Mouse (Mus musculus) ES-E14 (cell line): Measurements from ENCODE around the gene Smbd1.

Experiments
- HCFC1 ChIP-seq: IDR thresholded peaks from 2 replicates; pipeline ENCODE4 v1.6.1; 2012; ENCODE audit warnings: low read length, inconsistent platforms, borderline replicate concordance; ENCODE audit not compliant: insufficient read depth
- ZC3H11A ChIP-seq: IDR thresholded peaks from 2 replicates; pipeline ENCODE4 v1.6.1; 2012; ENCODE audit warnings: low read depth, mild to moderate bottlenecking, inconsistent platforms, low read length, borderline replicate concordance

GRCm38 (mm10) chr16:32796676-32797425 lies 13.4 kb downstream of the Smbd1 start:
- TF ChIP-seq ZC3H11A (no peak), HCFC1 (no peak)
